Mouse (Mus musculus) lung, postnatal 0 days (tissue): ENCODE data around the gene 2300003K06Rik. TPM values are rescaled to one million over a fixed set of nuclear protein-coding genes. Genes with fewer than 3 reads are reported as not detected.
"Not testable (repeated sequence)": the region's sequence is repeated elsewhere in the genome, so short reads cannot be mapped to it uniquely, and the experiment has no call there.

Experiments
- ATAC-seq: fragments of 200-750 bp; cut with Nextera tagmentation; 2 replicates; pipeline ENCODE4 v1.8.0; 2017; ENCODE audit warnings: moderate library complexity
- DNase-seq: peaks from one replicate; pipeline ENCODE4 v3.0.0-alpha.2; 2016; ENCODE audit warnings: low spot score
- H3K27ac ChIP-seq: fragments of 300-500 bp; sonication (generic); 2 replicates; pipeline ENCODE4 v1.5.1; 2014; ENCODE audit warnings: antibody characterized with exemption, mild to moderate bottlenecking, low read length, mixed read lengths
- H3K27me3 ChIP-seq: fragments of 300-500 bp; sonication (generic); replicated peaks from 2 replicates; pipeline ENCODE4 v1.6.1; 2014; ENCODE audit warnings: low read length, mixed read lengths; ENCODE audit not compliant: insufficient read depth
- H3K36me3 ChIP-seq: fragments of 300-500 bp; sonication (generic); 2 replicates; pipeline ENCODE4 v1.6.1; 2014; ENCODE audit warnings: low read length, mixed read lengths; ENCODE audit not compliant: insufficient read depth
- H3K4me1 ChIP-seq: fragments of 300-500 bp; sonication (generic); 2 replicates; pipeline ENCODE4 v1.6.1; 2014; ENCODE audit warnings: antibody characterized with exemption, low read depth, low read length, mixed read lengths; ENCODE audit not compliant: insufficient read depth
- H3K4me2 ChIP-seq: fragments of 300-500 bp; sonication (generic); replicated peaks from 2 replicates; pipeline ENCODE4 v1.6.1; 2014; ENCODE audit warnings: low read depth, mild to moderate bottlenecking, low read length, moderate library complexity, mixed read lengths
- H3K4me3 ChIP-seq: fragments of 300-500 bp; sonication (generic); 2 replicates; pipeline ENCODE4 v1.5.1; 2014; ENCODE audit warnings: low read depth, low read length
- H3K9ac ChIP-seq: fragments of 300-500 bp; sonication (generic); replicated peaks from 2 replicates; pipeline ENCODE4 v1.6.1; 2014; ENCODE audit warnings: low read depth, mild to moderate bottlenecking
- H3K9me3 ChIP-seq: fragments of 300-500 bp; sonication (generic); 2 replicates; pipeline ENCODE4 v1.6.1; 2016; ENCODE audit warnings: low read length, mixed read lengths
- CTCF ChIP-seq: IDR thresholded peaks from 2 replicates; pipeline ENCODE4 v1.5.1; 2016; ENCODE audit warnings: antibody characterized with exemption, mild to moderate bottlenecking
- EP300 ChIP-seq: IDR thresholded peaks from 2 replicates; pipeline ENCODE4 v1.6.1; 2016; ENCODE audit warnings: antibody characterized with exemption, mild to moderate bottlenecking, control low read depth
- WGBS: fragments of 180-500 bp; shearing (Covaris S2); extraction: QIAGEN DNeasy Blood & Tissue Kit; methylation state at CpG from one replicate; pipeline ENCODE4 v1.1.7; 2014; 5-methylcytosine and 5-hydroxymethylcytosine counted together
- polyA plus RNA-seq: library from polyadenylated mRNA; unstranded; fragments of >200 nt; fragmentation: Nextera tagmentation; extraction: Ambion mirVana; gene quantifications from 2 replicates; pipeline ENCODE4 v1.2.1, GENCODE M21; 2015

Gene 2300003K06Rik
- polyA plus RNA-seq, result not detected in 2 replicates

GRCm38 (mm10) chr11:99837966-99838365 lies at the start of gene 2300003K06Rik:
Gene 2300003K06Rik, minus strand, starts transcription at chr11:99838066.
- Histone ChIP-seq H3K4me3 (no peak within 1 kb of the TSS), H3K4me1 (no peaks in the 10 kb centered on the region), H3K9ac (no peak within 1 kb of the TSS), H3K36me3 (no peaks in the 10 kb centered on the region), H3K4me2 (no peak within 1 kb of the TSS), H3K9me3 (no peaks in the 10 kb centered on the region), H3K27ac (no peak within 1 kb of the TSS), H3K27me3 (no peaks in the 10 kb centered on the region)
- ATAC-seq, result no peak
- no peak for TF ChIP-seq EP300
- no peak for TF ChIP-seq CTCF
- WGBS, result 70% methylated on average over 1 of the region's 1 CpGs
- DNase-seq, result no peak

GRCm38 (mm10) chr11:99878887-99879286 lies 41.0 kb upstream of the 2300003K06Rik start, which contains the start of gene Gm11567:
Gene Gm11567, plus strand, starts transcription at chr11:99879187.
- H3K27ac ChIP-seq, H3K36me3 ChIP-seq, H3K27me3 ChIP-seq, H3K4me2 ChIP-seq, H3K4me3 ChIP-seq, DNase-seq, H3K9ac ChIP-seq, H3K4me1 ChIP-seq, ATAC-seq, H3K9me3 ChIP-seq: not testable (repeated sequence)
- WGBS, result 29% methylated on average over 1 of the region's 1 CpGs

- H3K4me3 ChIP-seq, ATAC-seq: not testable (repeated sequence)
Measured at GRCm38 (mm10) chr11:99873089-99873488, 35.2 kb upstream of the 2300003K06Rik start, which contains the start of gene Krtap9-1. Gene Krtap9-1, plus strand, starts transcription at chr11:99873389.

GRCm38 (mm10) chr11:99864176-99864575 lies 26.3 kb upstream of the 2300003K06Rik start, which contains the start of gene Gm11559:
Gene Gm11559, plus strand, starts transcription at chr11:99864476.
- WGBS, result 43% methylated on average over 1 of the region's 1 CpGs
- H3K9me3 ChIP-seq, result not testable (repeated sequence)

More at GRCm38 (mm10) chr11:99873089-99873488, 35.2 kb upstream of the 2300003K06Rik start, which contains the start of gene Krtap9-1:
- H3K9ac ChIP-seq, H3K36me3 ChIP-seq, H3K4me1 ChIP-seq, H3K4me2 ChIP-seq, H3K27me3 ChIP-seq, DNase-seq, H3K9me3 ChIP-seq, H3K27ac ChIP-seq: not testable (repeated sequence)
- 45% methylated on average over 1 of the region's 1 CpGs for WGBS

GRCm38 (mm10) chr11:99858761-99859160 lies 20.9 kb upstream of the 2300003K06Rik start:
- no peak for DNase-seq
- H3K4me1 ChIP-seq, result no peaks in the 10 kb centered on the region
- no peak overlapping the region for H3K4me3 ChIP-seq
- H3K36me3 ChIP-seq, result no peaks in the 10 kb centered on the region
- no peak overlapping the region for H3K9ac ChIP-seq
- no peaks in the 10 kb centered on the region for H3K9me3 ChIP-seq
- no peak for ATAC-seq
- 58% methylated on average over 2 of the region's 2 CpGs for WGBS
- TF ChIP-seq CTCF (no peak), EP300 (no peak)
- no peaks in the 10 kb centered on the region for H3K27me3 ChIP-seq
- H3K4me2 ChIP-seq, result no peak overlapping the region
- H3K27ac ChIP-seq, result no peak overlapping the region

More at GRCm38 (mm10) chr11:99864176-99864575, 26.3 kb upstream of the 2300003K06Rik start, which contains the start of gene Gm11559:
- not testable (repeated sequence) for ATAC-seq, H3K27ac ChIP-seq, H3K36me3 ChIP-seq, H3K27me3 ChIP-seq, H3K4me3 ChIP-seq, DNase-seq, H3K9ac ChIP-seq, H3K4me2 ChIP-seq, H3K4me1 ChIP-seq

GRCm38 (mm10) chr11:99857617-99858016 lies 19.8 kb upstream of the 2300003K06Rik start, which contains the start of gene Gm11568:
Gene Gm11568, plus strand, starts transcription at chr11:99857917.
- Histone ChIP-seq H3K27me3 (no peaks in the 10 kb centered on the region), H3K9me3 (no peaks in the 10 kb centered on the region), H3K4me2 (no peak within 1 kb of the TSS), H3K36me3 (no peaks in the 10 kb centered on the region), H3K27ac (no peak within 1 kb of the TSS), H3K4me3 (no peak within 1 kb of the TSS), H3K9ac (no peak within 1 kb of the TSS), H3K4me1 (no peaks in the 10 kb centered on the region)
- WGBS, result 73% methylated on average over 2 of the region's 2 CpGs
- DNase-seq (no peak), ATAC-seq (no peak)
- TF ChIP-seq CTCF (no peak), EP300 (no peak)

- Histone ChIP-seq H3K27me3 (no peaks in the 10 kb centered on the region), H3K36me3 (no peaks in the 10 kb centered on the region), H3K9ac (no peak overlapping the region), H3K27ac (no peak overlapping the region), H3K4me1 (no peaks in the 10 kb centered on the region), H3K4me2 (no peak overlapping the region), H3K4me3 (no peak overlapping the region), H3K9me3 (no peaks in the 10 kb centered on the region)
- 46% methylated on average over 3 of the region's 3 CpGs for WGBS
- TF ChIP-seq CTCF (peak; percentile 61), EP300 (no peak)
- DNase-seq (peak; percentile 15), ATAC-seq (no peak)
Measured at GRCm38 (mm10) chr11:99854121-99854520, 16.3 kb upstream of the 2300003K06Rik start.
